In genomic region chr4:83177471-83177870, GRCm38 (mm10) we compare ENCODE assay signal across 15 mouse cellular contexts.
"Had no signal": no experiment of that assay in that cellular context is flagged by ENCODE, and none has a peak within 500 bp of the region (broad histone marks: within the 10 kb centered on the region; RNA-seq: fewer than 3 reads in every experiment).

No protein-coding gene starts in this region.

- H3K9ac ChIP-seq: neural tube, embryonic 15.5 days; stomach, embryonic 15.5 days had no signal

- DNase-seq: retina, postnatal 1 day; right cerebral cortex, adult 18-20 months; right cerebral cortex, postnatal 14 days; right cerebral cortex, postnatal 25 days; right cerebral cortex, postnatal 4 days; spleen, adult 18-20 months; thymus, adult 18-20 months; thymus, adult 2 months; thymus, postnatal 14 days; thymus, postnatal 25 days; thymus, postnatal 36 days; thymus, postnatal 4 days had no signal

- H3K4me2 ChIP-seq: neural tube, embryonic 15.5 days; stomach, embryonic 15.5 days had no signal

- H3K4me1 ChIP-seq: neural tube, embryonic 15.5 days; stomach, embryonic 15.5 days had no signal

- H3K36me3 ChIP-seq: neural tube, embryonic 15.5 days; stomach, embryonic 15.5 days had no signal

- H3K27me3 ChIP-seq: neural tube, embryonic 15.5 days; stomach, embryonic 15.5 days had no signal

- H3K27ac ChIP-seq: neural tube, embryonic 15.5 days; stomach, embryonic 15.5 days; stomach, postnatal 0 days had no signal

- H3K9me3 ChIP-seq: neural tube, embryonic 15.5 days; stomach, embryonic 15.5 days had no signal

- H3K4me3 ChIP-seq: neural tube, embryonic 15.5 days; stomach, embryonic 15.5 days had no signal
